Mouse (Mus musculus) midbrain, embryonic 14.5 days (tissue): ENCODE data around the gene Muc4. TPM values are rescaled to one million over a fixed set of nuclear protein-coding genes. Genes with fewer than 3 reads are reported as not detected.

Experiments used
- ATAC-seq: fragments of 200-750 bp; cut with Nextera tagmentation; 2 replicates; pipeline ENCODE4 v1.8.0; 2017; ENCODE audit warnings: moderate number of reproducible peaks, moderate library complexity; ENCODE audit not compliant: low FRiP score, low TSS enrichment
- DNase-seq: peaks from one replicate; pipeline ENCODE4 v3.0.0-alpha.2; 2015
- H3K27ac ChIP-seq: fragments of 300-500 bp; sonication (generic); replicated peaks from 2 replicates; pipeline ENCODE4 v1.5.1; 2014; ENCODE audit warnings: mild to moderate bottlenecking, low read depth, low read length, moderate library complexity
- H3K27me3 ChIP-seq: fragments of 300-500 bp; sonication (generic); 2 replicates; pipeline ENCODE4 v1.6.1; 2014; ENCODE audit warnings: low read length, control low read depth, mixed read lengths; ENCODE audit not compliant: control insufficient read depth, insufficient read depth
- H3K36me3 ChIP-seq: fragments of 300-500 bp; sonication (generic); 2 replicates; pipeline ENCODE4 v1.6.1; 2014; ENCODE audit warnings: low read length, control low read depth; ENCODE audit not compliant: control insufficient read depth, insufficient read depth
- H3K4me1 ChIP-seq: fragments of 300-500 bp; sonication (generic); 2 replicates; pipeline ENCODE4 v1.6.1; 2014; ENCODE audit warnings: mild to moderate bottlenecking, antibody characterized with exemption, low read length, control low read depth; ENCODE audit not compliant: control insufficient read depth, insufficient read depth
- H3K4me2 ChIP-seq: fragments of 300-500 bp; sonication (generic); 2 replicates; pipeline ENCODE4 v1.6.1; 2014; ENCODE audit warnings: mild to moderate bottlenecking, low read length, moderate library complexity
- H3K4me3 ChIP-seq: fragments of 300-500 bp; sonication (generic); replicated peaks from 2 replicates; pipeline ENCODE4 v1.5.1; 2014; ENCODE audit warnings: low read depth, low read length
- H3K9ac ChIP-seq: fragments of 300-500 bp; sonication (generic); replicated peaks from 2 replicates; pipeline ENCODE4 v1.6.1; 2014; ENCODE audit warnings: mild to moderate bottlenecking, low read length, moderate library complexity
- H3K9me3 ChIP-seq: fragments of 300-500 bp; sonication (generic); 2 replicates; pipeline ENCODE4 v1.6.1; 2016; ENCODE audit warnings: low read length, control low read depth, mixed read lengths; ENCODE audit not compliant: control insufficient read depth
- WGBS: fragments of 180-500 bp; shearing (Covaris S2); extraction: QIAGEN DNeasy Blood & Tissue Kit; methylation state at CpG from one replicate; pipeline ENCODE4 v1.1.7; 2014; 5-methylcytosine and 5-hydroxymethylcytosine counted together
- polyA plus RNA-seq: library from polyadenylated mRNA; unstranded; fragments of >200 nt; fragmentation: Nextera tagmentation; extraction: Ambion mirVana; gene quantifications from 2 replicates; pipeline ENCODE4 v1.2.1, GENCODE M21; 2014

Muc4 gene
- polyA plus RNA-seq: 0.16 TPM in 1 of 2 replicates, not detected in the other

DNA sequence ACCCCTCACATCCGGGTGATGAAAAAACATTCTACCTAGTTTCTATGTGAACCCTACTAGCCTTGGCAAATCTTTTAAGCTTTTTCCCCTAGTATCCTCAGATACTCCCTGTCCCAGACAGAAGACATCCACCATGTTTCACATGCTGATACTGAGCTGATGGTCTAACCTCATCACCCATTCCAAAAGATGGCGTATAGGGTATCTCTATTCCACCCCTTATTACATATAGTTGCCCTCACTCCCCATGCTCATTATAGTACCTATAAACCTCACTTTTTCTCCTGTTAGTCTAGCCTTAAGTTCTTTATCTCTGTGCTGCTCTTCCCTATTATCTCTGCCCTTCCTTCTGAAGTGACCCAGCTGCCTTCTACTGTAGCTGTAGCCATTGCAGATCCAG lies at the start of gene Muc4:
TSS of gene Muc4 (plus strand) at position 301 of the 400 bp plus-strand sequence.
- H3K27ac ChIP-seq: no peak within 1 kb of the TSS
- ATAC-seq: no peak
- H3K36me3 ChIP-seq: no peaks in the 10 kb centered on the region
- no peak within 1 kb of the TSS for H3K4me3 ChIP-seq
- H3K4me2 ChIP-seq: no peak within 1 kb of the TSS
- no peak for DNase-seq
- H3K9me3 ChIP-seq: no peaks in the 10 kb centered on the region
- no peak within 1 kb of the TSS for H3K9ac ChIP-seq
- no peaks in the 10 kb centered on the region for H3K27me3 ChIP-seq
- 92% methylated on average over 2 of the region's 2 CpGs for WGBS
- H3K4me1 ChIP-seq: no peaks in the 10 kb centered on the region

DNA sequence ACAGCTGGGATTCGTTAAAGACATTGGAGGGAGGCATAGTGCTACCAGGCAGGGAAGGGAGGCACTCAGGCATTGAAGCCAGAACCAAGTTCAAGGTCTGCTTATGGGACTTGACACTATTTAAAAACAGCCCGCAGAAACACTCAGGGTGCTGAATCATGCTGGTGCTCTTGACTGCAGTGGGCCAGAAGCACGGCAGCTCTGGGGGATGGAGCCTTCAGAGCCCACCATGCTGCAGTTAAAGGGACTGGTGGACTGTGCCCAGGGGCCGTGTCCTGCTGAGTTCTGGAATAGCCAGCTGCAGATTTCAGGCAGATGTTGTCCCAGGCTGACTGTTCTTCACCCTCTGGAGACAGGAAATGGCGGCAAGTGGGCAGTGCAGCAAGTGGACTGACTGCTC lies 49.7 kb upstream of the Muc4 start:
- Histone ChIP-seq H3K4me3 (no peak overlapping the region), H3K9me3 (no peaks in the 10 kb centered on the region), H3K27ac (no peak overlapping the region), H3K4me2 (no peak overlapping the region), H3K9ac (no peak overlapping the region), H3K4me1 (no peaks in the 10 kb centered on the region), H3K36me3 (peaks cover 19% of the 10 kb centered on the region), H3K27me3 (no peaks in the 10 kb centered on the region)
- WGBS: 76% methylated on average over 5 of the region's 5 CpGs
- DNase-seq: no peak
- ATAC-seq: no peak

DNA sequence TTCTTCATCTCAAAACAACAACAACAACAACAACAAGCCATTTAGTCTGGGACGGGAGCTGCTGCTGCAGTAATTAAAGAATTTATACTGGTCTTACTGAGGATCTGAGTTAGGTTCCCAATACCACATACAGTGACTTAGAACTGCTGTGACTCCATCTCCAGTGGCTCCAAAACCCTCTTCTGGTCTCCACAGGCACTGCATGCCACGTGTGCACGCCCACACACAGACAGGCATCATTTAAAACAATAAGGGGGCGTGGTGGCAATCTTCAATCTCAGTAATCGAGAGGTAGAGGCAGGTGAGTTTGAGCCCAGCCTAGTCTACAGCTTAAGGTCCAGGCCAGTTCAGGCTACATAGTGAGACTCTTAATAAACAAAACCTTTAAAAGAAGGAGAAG lies 48.5 kb upstream of the Muc4 start:
- DNase-seq (no peak), ATAC-seq (no peak)
- no peak overlapping the region for H3K4me3 ChIP-seq
- no peaks in the 10 kb centered on the region for H3K9me3 ChIP-seq
- no peaks in the 10 kb centered on the region for H3K27me3 ChIP-seq
- no peak overlapping the region for H3K27ac ChIP-seq
- no peaks in the 10 kb centered on the region for H3K4me1 ChIP-seq
- no peak overlapping the region for H3K9ac ChIP-seq
- peaks cover 12% of the 10 kb centered on the region for H3K36me3 ChIP-seq
- WGBS: 81% methylated on average over 5 of the region's 5 CpGs
- H3K4me2 ChIP-seq: no peak overlapping the region

DNA sequence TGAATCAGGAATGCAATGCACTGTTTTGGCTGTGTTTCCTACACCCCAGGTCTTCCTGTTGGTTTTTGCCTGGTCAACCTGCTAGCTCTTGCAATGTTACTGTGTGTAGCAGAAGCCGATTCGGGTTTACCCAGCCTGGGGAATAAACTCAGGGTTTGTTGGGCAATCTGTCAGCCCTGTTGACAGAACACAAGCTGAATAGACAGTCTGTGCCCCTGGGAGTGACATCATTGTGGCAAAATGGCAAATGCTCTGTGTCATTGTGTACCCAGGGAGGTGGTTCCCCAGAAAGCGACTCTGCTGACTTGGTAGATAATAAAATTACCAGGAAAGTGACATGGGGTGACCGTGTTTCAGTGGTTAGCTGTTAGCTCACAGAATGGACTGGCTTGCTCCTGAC lies 46.9 kb upstream of the Muc4 start:
- no peak overlapping the region for H3K4me2 ChIP-seq
- no peak overlapping the region for H3K27ac ChIP-seq
- H3K9me3 ChIP-seq: no peaks in the 10 kb centered on the region
- H3K27me3 ChIP-seq: no peaks in the 10 kb centered on the region
- H3K36me3 ChIP-seq: no peaks in the 10 kb centered on the region
- 70% methylated on average over 4 of the region's 4 CpGs for WGBS
- no peak overlapping the region for H3K9ac ChIP-seq
- ATAC-seq (no peak), DNase-seq (no peak)
- H3K4me3 ChIP-seq: no peak overlapping the region
- H3K4me1 ChIP-seq: no peaks in the 10 kb centered on the region

DNA sequence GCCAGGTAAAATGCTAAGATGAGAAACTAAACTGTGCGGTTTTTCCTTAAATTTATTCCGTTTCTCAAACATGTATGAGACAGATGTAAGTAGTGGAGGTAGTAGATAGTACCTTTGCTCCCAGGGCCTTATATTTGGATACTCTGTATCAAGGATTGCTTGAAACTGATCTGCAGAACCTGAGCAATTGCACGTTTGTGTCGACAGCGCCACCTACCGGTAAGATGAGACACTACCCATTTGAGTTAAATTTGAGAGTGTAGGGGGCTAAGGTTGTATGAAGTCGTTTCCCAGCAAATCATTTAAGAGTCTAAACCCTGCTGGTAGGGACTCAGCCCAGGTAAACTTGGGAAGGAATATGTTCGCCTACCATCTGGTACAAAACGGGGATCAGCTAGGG lies 46.2 kb upstream of the Muc4 start:
- H3K27me3 ChIP-seq: no peaks in the 10 kb centered on the region
- H3K27ac ChIP-seq: no peak overlapping the region
- DNase-seq: peak; percentile 88
- H3K9me3 ChIP-seq: no peaks in the 10 kb centered on the region
- H3K9ac ChIP-seq: no peak overlapping the region
- H3K4me2 ChIP-seq: no peak overlapping the region
- H3K36me3 ChIP-seq: no peaks in the 10 kb centered on the region
- no peak overlapping the region for H3K4me3 ChIP-seq
- WGBS: 3% methylated on average over 9 of the region's 9 CpGs
- no peak for ATAC-seq
- no peaks in the 10 kb centered on the region for H3K4me1 ChIP-seq

DNA sequence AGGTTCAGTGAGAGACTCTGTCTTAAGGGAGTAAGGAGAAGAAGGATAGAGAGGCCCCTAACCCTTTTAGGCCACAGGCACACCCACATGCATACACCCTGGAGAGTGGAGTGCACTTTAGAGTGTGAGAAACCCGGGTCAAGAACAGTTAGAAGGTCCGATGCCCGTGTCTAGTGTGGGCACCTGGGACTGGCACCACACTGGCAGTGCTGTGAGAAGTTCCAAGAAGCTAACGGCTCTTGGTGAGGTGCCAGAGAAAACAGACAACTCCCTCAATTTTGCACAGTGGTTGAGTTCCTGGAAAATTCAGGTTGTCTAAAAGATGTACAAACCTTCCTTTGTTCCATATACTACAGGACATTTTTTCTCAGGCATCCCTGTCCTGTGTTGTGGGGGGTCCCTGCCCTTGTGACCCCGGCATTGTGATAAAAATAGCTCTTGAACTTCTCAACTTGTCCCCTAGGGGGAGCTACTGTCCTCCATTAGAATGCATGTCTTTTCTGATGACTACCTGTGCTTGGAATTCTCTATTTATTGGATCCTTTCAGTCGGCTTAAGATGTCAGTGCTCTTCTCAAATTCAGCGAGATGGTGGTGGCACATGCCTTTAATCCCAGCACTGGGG lies 38.7 kb upstream of the Muc4 start:
- no peak for ATAC-seq
- Histone ChIP-seq H3K4me1 (no peaks in the 10 kb centered on the region), H3K9me3 (no peaks in the 10 kb centered on the region), H3K36me3 (no peaks in the 10 kb centered on the region), H3K27me3 (no peaks in the 10 kb centered on the region), H3K4me2 (no peak overlapping the region), H3K4me3 (no peak overlapping the region), H3K27ac (no peak overlapping the region), H3K9ac (no peak overlapping the region)
- peak; percentile 51 for DNase-seq
- 51% methylated on average over 7 of the region's 7 CpGs for WGBS

DNA sequence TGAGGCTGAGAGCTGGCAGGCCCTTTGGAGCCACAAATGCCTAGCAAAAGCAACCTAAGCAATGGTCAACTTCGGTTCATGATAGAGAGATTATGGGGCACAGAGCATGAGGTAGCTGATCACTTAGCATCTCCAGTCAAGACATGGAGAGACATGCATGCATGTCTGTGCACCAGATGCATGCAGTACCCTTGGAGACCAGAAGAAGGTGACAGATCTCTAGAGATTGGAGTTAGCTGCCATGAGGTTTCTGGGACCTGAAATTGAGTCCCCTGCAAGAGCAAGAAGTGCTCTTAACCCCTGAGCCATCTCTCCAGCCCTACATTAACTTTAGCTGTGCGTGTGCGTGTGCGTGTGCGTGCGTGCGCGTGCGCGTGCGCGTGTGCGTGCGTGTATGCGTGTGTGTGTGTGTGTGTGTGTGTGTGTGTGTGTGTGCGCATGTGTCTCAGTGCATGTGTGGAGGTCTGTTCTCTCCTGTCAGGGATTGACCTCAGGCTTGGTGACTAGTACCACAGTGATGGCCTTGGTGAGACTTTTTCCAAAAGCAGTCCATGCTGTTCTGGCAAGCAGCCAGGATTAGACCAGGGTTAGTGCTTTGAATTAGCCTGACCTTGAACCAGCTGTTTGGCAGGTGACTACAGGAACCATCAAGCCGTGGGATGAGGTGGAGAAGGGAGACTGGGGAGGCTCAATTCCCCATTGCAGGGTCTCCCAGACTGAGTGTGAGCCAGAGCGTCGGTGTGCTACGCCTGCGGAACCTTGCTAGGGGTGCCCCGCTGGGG lies 37.8 kb upstream of the Muc4 start:
- H3K4me2 ChIP-seq: no peak overlapping the region
- no peaks in the 10 kb centered on the region for H3K27me3 ChIP-seq
- DNase-seq (no peak), ATAC-seq (no peak)
- no peak overlapping the region for H3K9ac ChIP-seq
- H3K27ac ChIP-seq: no peak overlapping the region
- WGBS: 78% methylated on average over 22 of the region's 22 CpGs
- no peaks in the 10 kb centered on the region for H3K9me3 ChIP-seq
- H3K4me1 ChIP-seq: no peaks in the 10 kb centered on the region
- H3K4me3 ChIP-seq: no peak overlapping the region
- H3K36me3 ChIP-seq: no peaks in the 10 kb centered on the region

DNA sequence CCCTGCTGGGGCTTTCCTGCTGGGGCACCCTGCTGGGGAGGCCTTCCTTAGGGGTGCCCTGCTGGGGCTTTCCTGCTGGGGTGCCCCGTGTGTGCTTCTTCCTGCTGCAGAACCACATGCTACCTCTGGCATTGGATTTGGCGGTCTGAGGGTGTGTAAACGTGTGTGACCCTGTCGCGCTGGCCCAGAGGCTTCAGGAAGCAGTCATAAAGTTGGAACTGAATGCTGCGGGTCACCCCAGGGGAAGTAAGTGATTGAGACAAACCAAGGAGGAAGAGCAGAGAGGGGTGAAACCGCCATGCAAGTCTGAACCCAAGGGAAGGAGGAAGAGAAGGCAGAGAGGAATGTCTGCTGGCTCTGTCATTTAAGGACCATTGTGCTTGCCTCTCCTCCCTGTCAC lies 37.1 kb upstream of the Muc4 start:
- Histone ChIP-seq H3K9me3 (no peaks in the 10 kb centered on the region), H3K4me2 (no peak overlapping the region), H3K4me1 (no peaks in the 10 kb centered on the region), H3K27ac (no peak overlapping the region), H3K27me3 (no peaks in the 10 kb centered on the region), H3K9ac (no peak overlapping the region), H3K4me3 (no peak overlapping the region), H3K36me3 (no peaks in the 10 kb centered on the region)
- ATAC-seq (no peak), DNase-seq (no peak)
- WGBS: 25% methylated on average over 7 of the region's 7 CpGs

DNA sequence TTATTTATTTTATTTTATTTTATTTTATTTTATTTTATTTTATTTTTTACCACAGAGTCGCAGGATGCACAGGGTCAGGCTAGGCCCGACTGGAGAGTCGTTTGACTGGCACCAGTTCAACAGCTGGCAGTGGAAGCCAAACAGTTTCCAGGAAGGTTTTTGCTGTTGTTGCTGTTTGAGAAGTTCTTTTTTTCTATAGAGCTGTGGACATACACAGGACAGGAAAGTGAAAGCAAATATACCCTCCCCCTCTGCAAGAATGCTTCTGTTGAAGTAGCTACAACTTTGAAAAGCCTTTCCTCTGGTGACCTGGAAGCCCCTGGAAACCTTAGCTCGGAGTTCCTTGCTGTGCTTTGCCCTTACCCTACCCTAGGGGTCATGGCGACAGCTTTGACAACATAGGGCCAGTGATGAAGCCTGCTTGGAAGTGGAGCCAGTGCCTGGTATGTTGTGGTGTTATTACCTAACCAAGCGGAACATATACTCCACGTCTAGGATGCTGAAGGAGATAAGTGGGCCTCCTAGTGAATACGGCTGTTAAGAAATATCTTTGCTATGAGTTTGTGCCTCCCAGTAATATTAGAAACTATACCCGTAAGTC lies 32.3 kb upstream of the Muc4 start:
- WGBS: 76% methylated on average over 9 of the region's 9 CpGs
- ATAC-seq: no peak
- H3K4me3 ChIP-seq: no peak overlapping the region
- no peak overlapping the region for H3K4me2 ChIP-seq
- no peaks in the 10 kb centered on the region for H3K36me3 ChIP-seq
- H3K9me3 ChIP-seq: no peaks in the 10 kb centered on the region
- H3K9ac ChIP-seq: no peak overlapping the region
- no peak for DNase-seq
- no peak overlapping the region for H3K27ac ChIP-seq
- H3K4me1 ChIP-seq: no peaks in the 10 kb centered on the region
- no peaks in the 10 kb centered on the region for H3K27me3 ChIP-seq
